Mouse (Mus musculus) CH12.LX (cell line): ENCODE data around the gene Gm49396. TPM values are rescaled to one million over a fixed set of nuclear protein-coding genes. Genes with fewer than 3 reads are reported as not detected.

Experiments used
- DNase-seq: peaks from one replicate; pipeline ENCODE4 v3.0.0-alpha.2; 2013; ENCODE audit errors: extremely low read depth
- H3K27ac ChIP-seq: 2 replicates; pipeline ENCODE4 v1.5.1; 2012; ENCODE audit warnings: low read depth, mild to moderate bottlenecking, control low read depth, moderate library complexity; ENCODE audit not compliant: insufficient read depth
- H3K27me3 ChIP-seq: replicated peaks from 2 replicates; pipeline ENCODE3; 2012; ENCODE audit warnings: inconsistent platforms
- H3K36me3 ChIP-seq, 2 experiments: replicated peaks in 1 of 2; 2 replicates each; pipeline versions ENCODE3 to v1.6.1; 2012; ENCODE audit warnings: inconsistent platforms in 1 of 2, low read length in 1 of 2, mild to moderate bottlenecking in 1 of 2, mixed read lengths in 1 of 2, moderate library complexity in 1 of 2; ENCODE audit not compliant: control insufficient read depth in 1 of 2, insufficient read depth in 1 of 2
- H3K4me1 ChIP-seq, 2 experiments: 2 replicates each; pipeline ENCODE4 v1.6.1; 2012; ENCODE audit warnings: inconsistent platforms in 1 of 2, moderate library complexity in 1 of 2; ENCODE audit not compliant: insufficient read depth in 2 of 2, control insufficient read depth in 1 of 2
- H3K4me2 ChIP-seq: 2 replicates; pipeline ENCODE4 v1.6.1; 2012; ENCODE audit warnings: low read depth, mild to moderate bottlenecking, control low read depth; ENCODE audit not compliant: poor library complexity, insufficient read depth, severe bottlenecking
- H3K4me3 ChIP-seq, 3 experiments: fragments of 150-350 bp in 1 of 3; sonication (generic) in 1 of 3; replicated peaks in 1 of 3; 2 replicates each; pipeline versions ENCODE3 to v1.5.1; 2011 to 2012; ENCODE audit warnings: low read depth in 2 of 3, low read length in 2 of 3, mild to moderate bottlenecking in 2 of 3, moderate library complexity in 2 of 3, control low read depth in 1 of 3, improper control_type of control experiment in 1 of 3, inconsistent platforms in 1 of 3, mixed read lengths in 1 of 3; ENCODE audit not compliant: poor library complexity in 1 of 3
- H3K79me2 ChIP-seq: replicated peaks from 2 replicates; pipeline ENCODE4 v1.6.1; 2012; ENCODE audit warnings: mild to moderate bottlenecking, moderate library complexity; ENCODE audit not compliant: control insufficient read depth, poor library complexity, insufficient read depth, severe bottlenecking; ENCODE audit errors: extremely low read depth
- H3K9ac ChIP-seq: 2 replicates; pipeline ENCODE4 v1.6.1; 2012; ENCODE audit warnings: low read depth, mild to moderate bottlenecking, control low read depth, moderate library complexity; ENCODE audit not compliant: insufficient read depth
- H3K9me3 ChIP-seq: replicated peaks from 2 replicates; pipeline ENCODE3; 2012; ENCODE audit warnings: low read length, inconsistent platforms, mixed read lengths
- ELF1 ChIP-seq: IDR thresholded peaks from 2 replicates; pipeline ENCODE4 v1.6.1; 2014; ENCODE audit warnings: low read depth, mild to moderate bottlenecking, inconsistent platforms, low read length, improper control_type of control experiment
- ETS1 ChIP-seq: conservative IDR thresholded peaks from 2 replicates; pipeline ENCODE4 v1.6.1; 2012; ENCODE audit warnings: low read depth, mild to moderate bottlenecking, inconsistent platforms, low read length, improper control_type of control experiment, moderate library complexity
- IRF4 ChIP-seq: IDR thresholded peaks from 2 replicates; pipeline ENCODE4 v1.6.1; 2014; ENCODE audit warnings: low read depth, mild to moderate bottlenecking, inconsistent platforms, low read length, improper control_type of control experiment
- JUND ChIP-seq: conservative IDR thresholded peaks from 2 replicates; pipeline ENCODE4 v1.6.1; 2011; ENCODE audit warnings: low read depth, low read length, improper control_type of control experiment
- MAZ ChIP-seq: IDR thresholded peaks from 2 replicates; pipeline ENCODE4 v1.6.1; 2012; ENCODE audit warnings: low read depth, mild to moderate bottlenecking, inconsistent platforms, low read length, improper control_type of control experiment, moderate library complexity
- PAX5 ChIP-seq: IDR thresholded peaks from 2 replicates; pipeline ENCODE4 v1.6.1; 2012; ENCODE audit warnings: low read length, inconsistent platforms, mixed read lengths
- POLR2A ChIP-seq: IDR thresholded peaks from 2 replicates; pipeline ENCODE4 v1.6.1; 2011; ENCODE audit warnings: low read depth, mild to moderate bottlenecking, improper control_type of control experiment, low read length
- SIN3A ChIP-seq: IDR thresholded peaks from 2 replicates; pipeline ENCODE4 v1.6.1; 2012; ENCODE audit warnings: low read length, improper control_type of control experiment, inconsistent platforms
- TBP ChIP-seq: conservative IDR thresholded peaks from 2 replicates; pipeline ENCODE4 v1.6.1; 2011; ENCODE audit warnings: low read depth, low read length, improper control_type of control experiment
- TCF12 ChIP-seq: IDR thresholded peaks from 2 replicates; pipeline ENCODE4 v1.6.1; 2014; ENCODE audit warnings: low read depth, mild to moderate bottlenecking, inconsistent platforms, low read length, improper control_type of control experiment
- USF1 ChIP-seq: IDR thresholded peaks from 2 replicates; pipeline ENCODE4 v1.6.1; 2014; ENCODE audit warnings: low read depth, mild to moderate bottlenecking, inconsistent platforms, low read length, improper control_type of control experiment
- ZMIZ1 ChIP-seq: IDR thresholded peaks from 2 replicates; pipeline ENCODE4 v1.6.1; 2012; ENCODE audit warnings: low read depth, mild to moderate bottlenecking, inconsistent platforms, low read length, improper control_type of control experiment
- ZNF384 ChIP-seq: IDR thresholded peaks from 2 replicates; pipeline ENCODE4 v1.6.1; 2012; ENCODE audit warnings: low read depth, low read length, improper control_type of control experiment, inconsistent platforms
- dilution Hi-C: fragments of 300-500 bp; cut with MboI; formaldehyde crosslinking; loops from 2 replicates; pipeline ENCODE4 v1.14.3; 2020; ENCODE audit warnings: low sequenced_read_pairs; ENCODE audit not compliant: extremely low pct_unique_long_range_greater_than_20kb, extremely low pct_ligation_motif_present
- in situ Hi-C: fragments of 300-500 bp; cut with MboI; formaldehyde crosslinking; loops from 3 replicates; pipeline ENCODE4 v1.14.3; 2019; ENCODE audit warnings: low sequenced_read_pairs, low pct_ligation_motif_present, low pct_unique_long_range_greater_than_20kb, mixed read lengths
- polyA plus RNA-seq: library from polyadenylated mRNA; unstranded; fragments of >175 nt; gene quantifications from 2 replicates; pipeline ENCODE4 v1.2.1, GENCODE M21; 2012; ENCODE audit warnings: low read depth; ENCODE audit not compliant: insufficient read length
- total RNA-seq, 2 experiments: library from RNA; depleted of rRNA; stranded (reverse); fragments of 300-350 nt in 1 of 2; fragments of >200 nt in 1 of 2; gene quantifications; 2 replicates each; pipeline ENCODE4 v1.2.3; 2012 to 2014

The Gm49396 gene
- total and polyA plus RNA-seq, 3 experiments, result 1.9 to 3.3 (median 2.7) TPM

- in situ Hi-C loops (loop anchor here (5.0 kb wide), 1 partner anchor 51 kb away; the partner anchor contains the start of gene Lin37), dilution Hi-C loops (no loop called here)
- no peak for DNase-seq
- peaks cover 18 to 32% of the 10 kb centered on the region in 2 experiments for H3K4me1 ChIP-seq
- H3K36me3 ChIP-seq, result peaks cover 0 to 20% of the 10 kb centered on the region in 2 experiments
- H3K27ac ChIP-seq, result no peak overlapping the region
- no peak overlapping the region for H3K4me3 ChIP-seq
- TF ChIP-seq TBP (no peak), IRF4 (no peak), ZNF384 (no peak)
- H3K27me3 ChIP-seq, result no peaks in the 10 kb centered on the region
- H3K4me2 ChIP-seq, result no peak overlapping the region
- no peaks in the 10 kb centered on the region for H3K9me3 ChIP-seq
- H3K9ac ChIP-seq, result no peak overlapping the region
- peaks cover 3% of the 10 kb centered on the region for H3K79me2 ChIP-seq
Measured at GRCm38 (mm10) chr7:30608476-30608875, 45.3 kb downstream of the Gm49396 start.

GRCm38 (mm10) chr7:30610043-30610442 lies 46.9 kb downstream of the Gm49396 start:
- Histone ChIP-seq H3K4me1 (peaks cover 8 to 31% of the 10 kb centered on the region in 2 experiments), H3K79me2 (no peaks in the 10 kb centered on the region), H3K4me2 (no peak overlapping the region), H3K9me3 (no peaks in the 10 kb centered on the region), H3K9ac (no peak overlapping the region), H3K4me3 (no peak overlapping the region), H3K27me3 (no peaks in the 10 kb centered on the region), H3K36me3 (peaks cover 0 to 12% of the 10 kb centered on the region in 2 experiments), H3K27ac (no peak overlapping the region)
- dilution Hi-C loops (no loop called here), in situ Hi-C loops (no loop called here)
- TF ChIP-seq ZMIZ1, result no peak
- TF ChIP-seq USF1, result no peak
- no peak for TF ChIP-seq MAZ
- TF ChIP-seq SIN3A, result no peak
- no peak for TF ChIP-seq JUND
- TF ChIP-seq POLR2A, result no peak
- TF ChIP-seq PAX5, result no peak
- no peak for TF ChIP-seq TBP
- no peak for TF ChIP-seq TCF12
- no peak for DNase-seq

GRCm38 (mm10) chr7:30612654-30613402 lies 49.7 kb downstream of the Gm49396 start, which contains the start of gene Upk1a:
TSS of gene Upk1a (minus strand) at chr7:30612847.
- Histone ChIP-seq H3K9me3 (no peaks in the 10 kb centered on the region), H3K4me2 (no peak within 1 kb of the TSS), H3K4me3 (no peak within 1 kb of the TSS), H3K9ac (no peak within 1 kb of the TSS), H3K4me1 (peaks cover 2 to 28% of the 10 kb centered on the region in 2 experiments; a peak in 3 of 4 replicates), H3K79me2 (no peaks in the 10 kb centered on the region), H3K27ac (no peak within 1 kb of the TSS), H3K36me3 (peaks cover 19 to 38% of the 10 kb centered on the region in 2 experiments), H3K27me3 (no peaks in the 10 kb centered on the region)
- no peak for TF ChIP-seq ETS1
- no peak for TF ChIP-seq ELF1
- dilution Hi-C loops (no loop called here), in situ Hi-C loops (no loop called here)
- no peak for DNase-seq
